Mouse (Mus musculus): ENCODE results near the gene Hectd4.

The Hectd4 gene

GRCm38 (mm10) chr5:121398146-121398964 is 178.3 kb downstream of the Hectd4 start:
- DNase-seq, result peak; percentile 57

GRCm38 (mm10) chr5:121398965-121399462 is 179.0 kb downstream of the Hectd4 start:
- DNase-seq, result no peak

- DNase-seq, result no peak
These were observed 179.5 kb downstream of the Hectd4 start for GRCm38 (mm10) chr5:121399540-121399939.

- DNase-seq, result no peak
These were observed 180.0 kb downstream of the Hectd4 start for GRCm38 (mm10) chr5:121400064-121400463.

- no peak for DNase-seq
These were observed 180.8 kb downstream of the Hectd4 start for GRCm38 (mm10) chr5:121400849-121401248.

- no peak for DNase-seq
These were observed 187.8 kb downstream of the Hectd4 start for GRCm38 (mm10) chr5:121407856-121408255.

- no peak for DNase-seq
These were observed 191.0 kb downstream of the Hectd4 start for GRCm38 (mm10) chr5:121410975-121411374.

All from retina, postnatal 1 day (tissue).